Mouse (Mus musculus) left cerebral cortex, postnatal 36 days (tissue): Measurements from ENCODE around the gene Fignl2. TPM values are rescaled to one million over a fixed set of nuclear protein-coding genes. Genes with fewer than 3 reads are reported as not detected.
"Not testable (repeated sequence)": the region's sequence is repeated elsewhere in the genome, so short reads cannot be mapped to it uniquely, and the experiment has no call there.

Source experiments
- DNase-seq, 2 experiments: peaks; one replicate each; pipeline ENCODE4 v3.0.0; 2021 to 2022; ENCODE audit warnings: low spot score in 2 of 2, mixed read lengths in 1 of 2
- intact Hi-C: fragments of 180-260 bp; cut with DNase I; formaldehyde crosslinking; loops from one replicate; pipeline ENCODE4 v1.15.1; 2025
- total RNA-seq, 2 experiments: library from RNA; stranded (reverse); gene quantifications; 2 replicates each; pipeline ENCODE4 v1.2.3; 2021

Gene Fignl2
- total RNA-seq, result 1 to 10 TPM; 1.5 TPM

- intact Hi-C loops, result no loop called here
- peak in 1 of 2 experiments; percentile 13 for DNase-seq
Observed at GRCm38 (mm10) chr15:101077813-101078730, at the start of gene Fignl2. Gene Fignl2 (minus strand): TSS chr15:101078567.

DNA sequence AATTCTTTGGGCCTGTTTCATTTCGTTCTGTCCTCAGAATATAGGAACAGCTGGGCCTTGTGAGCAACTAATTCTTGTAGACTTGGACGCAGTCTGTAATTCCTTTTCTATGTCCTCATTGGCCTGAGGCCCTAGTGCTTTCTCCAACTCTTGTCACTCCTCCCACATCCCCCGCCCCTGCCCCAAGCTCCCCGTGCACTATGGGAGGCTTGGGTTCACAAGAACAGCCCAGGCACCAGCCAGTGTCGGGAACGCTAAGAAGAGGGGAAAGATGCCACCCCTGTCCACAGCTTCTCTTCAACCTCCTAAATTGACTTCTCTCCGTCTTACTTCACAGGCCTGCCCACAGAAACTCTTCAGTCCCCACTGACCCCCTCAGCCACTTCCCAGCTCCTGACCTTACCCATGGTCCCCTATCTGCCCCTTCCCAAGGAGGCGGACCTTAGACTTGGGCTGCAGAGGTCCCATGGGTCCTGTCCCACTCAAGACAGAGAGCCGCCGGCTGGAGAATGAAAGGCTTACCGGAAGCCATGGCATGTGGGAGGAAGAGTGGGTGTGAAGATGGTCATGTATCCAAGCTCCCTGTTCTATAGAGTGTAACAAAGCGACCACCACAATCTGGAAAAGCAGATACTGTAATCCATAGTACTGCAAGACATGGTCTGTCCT is 48.6 kb upstream of the Fignl2 start:
- intact Hi-C loops, result no loop called here
- no peak for DNase-seq

DNA sequence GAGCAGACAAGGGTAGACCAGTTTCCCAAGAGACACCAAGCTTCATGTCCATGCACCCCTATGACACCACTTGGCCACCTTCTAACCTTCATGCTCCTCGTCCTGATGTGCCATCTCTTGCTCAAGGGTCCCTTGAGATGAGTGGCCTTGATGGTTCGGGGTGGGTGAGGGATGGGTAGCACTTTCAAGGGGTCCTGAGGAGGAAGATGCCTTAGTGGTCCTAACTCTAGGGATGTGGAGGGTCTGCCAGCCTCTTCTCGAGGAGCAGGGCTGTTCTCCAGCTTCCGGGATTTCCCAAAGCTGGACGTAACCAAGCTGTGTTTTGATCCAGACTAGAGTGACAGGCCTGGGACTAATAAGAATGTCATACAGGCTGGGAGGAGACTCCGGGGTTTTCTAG is 47.2 kb upstream of the Fignl2 start:
- intact Hi-C loops, result no loop called here
- DNase-seq, result no peak

DNA sequence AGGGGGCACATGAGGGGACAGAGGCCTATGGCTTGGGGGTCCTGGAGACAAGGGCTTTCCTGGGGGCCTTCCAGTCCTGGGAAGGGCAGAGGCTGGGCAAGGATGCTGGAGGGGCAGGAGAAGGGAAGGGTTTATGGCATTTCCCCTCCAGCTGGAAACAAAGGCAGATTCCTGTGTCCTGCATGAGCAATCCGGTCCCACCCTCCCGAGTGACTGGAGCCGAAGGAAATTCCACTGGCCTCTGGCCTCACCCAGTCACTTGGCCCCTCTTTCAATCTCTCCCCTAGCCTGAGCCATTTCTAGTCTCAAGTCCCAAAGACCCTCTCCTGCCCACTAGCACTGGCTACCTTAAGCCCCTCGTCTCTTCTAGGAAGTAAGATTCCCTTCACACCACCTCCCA is 44.8 kb upstream of the Fignl2 start:
- intact Hi-C loops, result no loop called here
- no peak for DNase-seq

- no peak for DNase-seq
- intact Hi-C loops, result no loop called here
Observed at GRCm38 (mm10) chr15:101122290-101122589, 43.9 kb upstream of the Fignl2 start.

GRCm38 (mm10) chr15:101121411-101122289 is 43.3 kb upstream of the Fignl2 start:
- intact Hi-C loops, result no loop called here

DNA sequence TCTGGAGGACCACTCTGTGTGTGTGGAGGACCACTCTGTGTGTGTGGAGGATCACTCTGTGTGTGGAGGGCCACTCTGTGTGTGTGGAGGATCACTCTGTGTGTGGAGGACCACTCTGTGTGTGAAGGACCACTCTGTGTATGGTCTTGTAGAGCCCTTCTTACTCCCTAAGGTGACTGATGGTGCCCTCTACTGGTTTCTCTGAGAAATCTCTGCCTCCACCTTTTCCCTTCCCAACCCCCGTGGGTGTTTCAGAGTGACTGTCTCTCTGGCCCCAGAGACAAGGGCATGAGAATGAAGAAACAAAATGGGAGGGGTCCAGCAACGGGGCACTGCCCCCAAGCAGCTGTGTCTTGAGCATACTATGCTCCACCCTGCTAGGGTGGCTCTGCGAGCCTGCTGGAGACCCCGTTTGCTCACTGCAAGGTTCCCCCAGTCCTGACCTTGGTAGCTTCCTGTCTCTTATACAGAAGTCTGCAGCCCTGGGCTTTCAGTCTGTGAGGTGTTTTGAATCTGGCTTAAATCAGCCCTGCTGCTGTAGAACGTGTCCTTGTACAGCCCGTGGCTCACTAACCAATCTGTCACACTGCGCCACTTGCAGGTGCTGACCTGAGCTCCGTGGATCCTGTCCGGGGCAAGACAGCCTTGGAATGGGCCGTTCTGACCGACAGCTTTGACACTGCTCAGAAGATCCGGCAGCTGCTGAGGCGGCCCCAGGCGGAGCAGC is 40.2 kb upstream of the Fignl2 start:
- intact Hi-C loops, result no loop called here
- no peak for DNase-seq

More at GRCm38 (mm10) chr15:101121411-101122289, 43.3 kb upstream of the Fignl2 start:
- DNase-seq, result no peak

DNA sequence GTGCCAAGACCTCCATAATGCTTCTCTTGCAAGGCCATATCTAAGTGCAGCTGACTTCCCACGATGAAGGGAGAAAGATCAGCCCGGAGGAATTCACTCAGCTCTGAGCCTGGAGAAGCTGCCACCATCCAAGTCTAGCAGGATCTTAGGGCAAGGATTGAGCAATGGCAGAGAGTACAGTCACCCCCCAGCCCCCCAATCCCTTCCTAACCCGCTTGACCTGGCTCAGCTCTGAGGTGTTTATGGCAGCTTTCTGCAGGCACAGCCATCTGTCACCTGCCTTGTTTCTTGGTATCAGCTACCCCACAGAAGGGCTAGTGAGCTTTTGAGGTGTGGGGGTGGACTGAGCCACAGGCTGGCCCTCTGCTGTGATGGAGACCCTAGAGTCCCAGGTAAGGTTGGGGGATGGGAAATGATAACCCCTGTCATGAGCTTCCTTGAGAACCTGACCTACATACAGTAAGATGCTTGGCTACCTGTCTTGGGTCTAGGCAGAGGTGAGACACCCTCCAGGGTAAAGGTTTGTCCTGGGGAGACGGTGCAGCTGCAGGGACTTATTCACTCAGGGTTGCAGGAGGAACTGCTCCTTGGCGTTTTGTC is 37.2 kb upstream of the Fignl2 start, which contains the start of gene Ankrd33:
TSS of gene Ankrd33 (plus strand) at position 245 of the 600 bp plus-strand sequence.
- no peak for DNase-seq
- intact Hi-C loops, result no loop called here

GRCm38 (mm10) chr15:101113778-101114177 is 35.4 kb upstream of the Fignl2 start:
- DNase-seq, intact Hi-C loops: not testable (repeated sequence)

DNA sequence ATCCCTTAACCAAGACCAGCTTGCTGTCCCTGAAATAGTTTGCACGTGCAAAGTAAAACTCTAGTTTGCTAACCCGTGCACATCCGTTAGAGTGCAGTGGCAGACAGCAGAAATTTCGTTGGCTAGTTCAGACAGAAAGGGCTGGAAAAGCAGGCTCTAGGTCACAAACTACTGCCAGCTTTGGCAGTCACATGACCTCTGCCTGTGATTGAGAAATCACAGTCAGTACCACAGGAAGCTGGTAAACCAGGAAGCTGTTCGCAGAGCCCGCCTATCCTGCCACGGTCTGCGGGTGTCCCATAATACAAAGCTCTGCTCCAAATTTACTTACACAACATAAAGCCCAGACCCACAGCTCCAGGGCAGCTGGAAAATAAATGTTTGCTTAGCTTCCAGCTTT is 34.8 kb upstream of the Fignl2 start:
- DNase-seq, result no peak
- intact Hi-C loops, result no loop called here

GRCm38 (mm10) chr15:101107906-101108671 is 29.7 kb upstream of the Fignl2 start:
- DNase-seq, result no peak
- intact Hi-C loops, result no loop called here

DNA sequence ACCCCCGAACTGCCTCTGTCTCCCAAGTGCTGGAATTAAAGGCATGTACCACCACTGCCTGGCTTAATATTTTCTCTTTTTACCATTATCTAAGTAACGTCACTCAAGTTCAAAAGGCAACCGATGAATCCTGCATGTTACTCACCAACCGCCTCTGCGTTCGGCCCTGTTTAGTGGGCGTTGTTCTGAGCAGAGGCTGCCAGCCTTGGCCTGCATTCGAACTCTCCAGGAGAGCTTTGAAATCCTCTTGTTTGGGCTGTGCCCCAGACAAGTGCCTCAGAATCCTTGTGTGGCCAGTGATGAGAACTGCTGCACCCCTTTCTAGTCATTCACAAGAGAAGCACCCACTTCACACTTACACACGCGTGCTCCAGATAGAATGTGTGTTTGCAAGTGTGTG is 27.6 kb upstream of the Fignl2 start:
- DNase-seq, result no peak
- intact Hi-C loops, result no loop called here

DNA sequence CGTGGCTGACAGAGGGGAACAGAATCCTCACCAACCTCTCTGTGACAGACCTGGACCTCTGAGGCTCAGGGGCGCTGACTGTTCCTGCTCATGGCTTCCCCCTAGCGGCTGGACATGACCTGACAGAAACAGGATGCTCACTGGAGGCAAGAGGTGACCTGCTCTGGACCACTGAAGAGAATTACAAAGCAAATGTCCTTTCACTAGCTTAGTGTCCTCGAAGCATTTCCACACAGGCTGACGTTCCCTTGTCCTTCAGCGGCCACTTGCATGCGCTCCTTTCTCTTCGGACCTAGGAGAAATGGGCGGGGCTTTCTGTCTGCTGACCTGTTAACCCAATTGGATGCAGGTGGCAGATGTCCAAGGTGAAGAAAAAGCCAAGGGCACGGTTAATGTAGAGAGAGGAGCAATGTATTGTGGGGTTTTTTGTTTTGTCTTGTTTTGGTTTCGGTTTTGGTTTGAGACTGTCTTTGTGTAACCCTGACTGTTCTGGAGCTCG is 27.2 kb upstream of the Fignl2 start:
- intact Hi-C loops, result no loop called here
- peak; percentile 54 to 63 for DNase-seq

DNA sequence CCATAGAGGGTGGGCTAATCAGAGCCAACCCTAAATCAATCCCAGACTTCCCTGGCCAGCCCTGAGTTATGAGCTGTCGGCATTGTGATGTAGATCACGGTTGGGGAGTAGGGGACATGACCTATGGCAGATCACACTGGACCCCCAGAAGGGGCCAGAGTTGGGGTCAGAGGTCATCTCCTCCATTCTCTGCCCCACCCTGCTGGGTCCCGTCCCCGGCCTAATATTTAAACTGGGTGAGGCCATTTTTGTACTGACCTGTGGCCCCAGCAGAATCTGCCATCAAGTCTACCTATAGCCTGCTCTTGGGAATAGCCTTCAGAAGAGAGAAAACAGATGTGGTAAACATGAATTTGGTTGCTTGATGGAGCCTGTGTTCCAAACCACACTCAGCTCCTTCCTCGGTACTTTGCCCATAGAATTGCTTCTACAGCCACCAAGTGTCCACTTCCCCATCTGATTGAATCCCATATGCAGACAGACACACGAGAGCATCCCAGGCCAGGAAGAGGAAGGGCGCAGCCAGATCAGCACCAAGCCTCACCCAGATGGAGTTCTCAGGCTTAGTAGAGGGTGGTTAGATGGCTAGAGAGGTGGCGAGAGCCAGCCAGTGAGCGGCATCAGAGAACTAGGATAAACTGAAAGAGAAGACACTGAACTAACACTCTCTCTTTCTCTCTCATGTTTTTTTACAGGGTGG is 25.4 kb upstream of the Fignl2 start:
- no peak for DNase-seq
- intact Hi-C loops, result no loop called here

DNA sequence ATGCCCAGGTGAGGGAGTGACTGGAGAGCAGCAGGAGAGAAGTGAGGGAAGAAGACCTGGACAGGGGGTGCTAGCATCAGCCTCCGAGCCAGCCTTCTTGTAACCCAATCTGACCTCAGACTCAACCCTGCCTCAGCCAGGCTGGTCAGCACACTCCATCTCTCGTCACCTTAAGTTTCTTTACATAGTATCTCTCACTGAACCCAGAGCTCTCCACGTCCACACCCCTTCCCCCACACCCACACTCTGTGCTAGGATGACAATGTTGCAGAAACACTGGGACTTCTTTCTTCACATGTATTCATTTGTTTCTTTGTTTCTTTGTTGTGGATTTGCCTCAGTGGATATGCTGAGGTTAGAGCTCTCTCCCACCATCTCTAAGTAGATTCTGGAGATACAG is 22.6 kb upstream of the Fignl2 start:
- DNase-seq, result no peak
- intact Hi-C loops, result no loop called here

DNA sequence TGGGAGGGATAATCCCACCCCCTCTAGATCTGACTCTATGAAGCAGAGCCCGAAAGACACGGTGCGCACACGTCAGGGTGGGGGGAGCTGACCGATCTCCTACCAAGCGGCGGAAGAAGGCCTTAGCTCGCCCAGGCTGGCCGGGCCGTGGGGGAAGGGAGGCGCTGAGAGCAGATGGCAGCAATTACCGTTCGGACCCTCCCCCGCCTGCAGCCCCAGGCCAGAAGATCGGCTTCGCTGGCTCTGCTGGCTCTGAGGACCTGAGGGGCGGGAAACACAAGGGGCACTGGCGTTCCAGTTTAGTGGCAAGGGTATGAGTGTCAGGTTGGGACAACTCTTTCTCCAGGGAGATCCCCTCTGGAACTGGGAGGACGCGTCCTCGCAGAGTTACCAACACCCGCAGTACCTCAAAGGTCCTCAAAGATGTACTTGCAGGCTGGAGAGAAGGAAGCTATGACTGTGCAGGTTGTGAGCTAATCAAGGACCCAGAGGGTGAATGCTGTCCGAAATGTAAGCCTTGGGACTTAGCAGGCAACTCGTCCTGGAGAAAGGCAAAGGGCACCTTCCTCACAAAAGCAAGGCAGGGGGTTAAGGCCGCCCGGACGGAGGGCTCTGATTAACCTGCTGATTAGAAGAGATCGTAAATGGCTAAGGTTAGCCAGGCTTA is 19.8 kb upstream of the Fignl2 start:
- intact Hi-C loops, result no loop called here
- DNase-seq, result no peak

DNA sequence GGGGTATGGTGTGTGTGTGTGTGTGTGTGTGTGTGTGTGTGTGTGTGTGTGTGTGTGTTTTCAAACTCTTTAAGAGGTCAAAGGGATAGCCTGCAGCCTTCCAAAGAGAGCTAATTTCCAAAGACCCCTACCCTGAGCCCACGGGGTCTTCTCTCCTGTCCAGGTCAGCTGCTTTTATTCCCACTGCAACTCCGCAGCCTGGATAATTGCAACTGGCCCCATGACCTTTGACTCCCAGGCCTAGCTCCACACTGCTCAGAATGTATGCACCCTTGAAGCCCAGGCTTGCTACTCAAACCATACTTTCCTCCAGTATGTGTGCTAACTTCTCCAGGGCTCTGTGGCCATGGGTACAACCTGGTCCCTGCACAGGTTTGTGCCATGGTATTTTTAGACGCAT is 17.0 kb upstream of the Fignl2 start:
- no peak for DNase-seq
- intact Hi-C loops, result no loop called here
